Mouse (Mus musculus) liver, embryonic 14.5 days (tissue): ENCODE results near the gene Serpinb6b. TPM values are rescaled to one million over a fixed set of nuclear protein-coding genes. Genes with fewer than 3 reads are reported as not detected.

ENCODE experiments used
- ATAC-seq: fragments of 200-750 bp; cut with Nextera tagmentation; 2 replicates; pipeline ENCODE4 v1.8.0; 2017; ENCODE audit warnings: moderate number of reproducible peaks, mild to moderate bottlenecking, moderate library complexity; ENCODE audit not compliant: insufficient read depth
- DNase-seq, 3 experiments: peaks; one replicate each; pipeline ENCODE4 v3.0.0-alpha.2; 2012 to 2013; ENCODE audit warnings: low read depth in 3 of 3, low spot score in 3 of 3
- H3K27ac ChIP-seq: fragments of 300-500 bp; sonication (generic); 2 replicates; pipeline ENCODE4 v1.5.1; 2014; ENCODE audit warnings: moderate library complexity, mild to moderate bottlenecking, control low read depth, inconsistent platforms
- H3K27me3 ChIP-seq: fragments of 300-500 bp; sonication (generic); 2 replicates; pipeline ENCODE4 v1.6.1; 2014; ENCODE audit warnings: mild to moderate bottlenecking, low read length, moderate library complexity; ENCODE audit not compliant: control insufficient read depth, insufficient read depth
- H3K36me3 ChIP-seq: fragments of 300-500 bp; sonication (generic); replicated peaks from 2 replicates; pipeline ENCODE4 v1.6.1; 2014; ENCODE audit warnings: low read depth; ENCODE audit not compliant: control insufficient read depth, insufficient read depth
- H3K4me1 ChIP-seq, 2 experiments: fragments of 200-500 bp in 1 of 2; fragments of 300-500 bp in 1 of 2; sonication (generic) in 1 of 2; replicated peaks; 2 replicates each; pipeline ENCODE4 v1.6.1; 2012 to 2014; ENCODE audit warnings: antibody characterized with exemption in 1 of 2, inconsistent platforms in 1 of 2, low read length in 1 of 2; ENCODE audit not compliant: control insufficient read depth in 2 of 2, insufficient read depth in 2 of 2
- H3K4me2 ChIP-seq: fragments of 300-500 bp; sonication (generic); 2 replicates; pipeline ENCODE4 v1.6.1; 2014; ENCODE audit warnings: low read depth, mild to moderate bottlenecking, control low read depth, moderate library complexity
- H3K4me3 ChIP-seq, 2 experiments: fragments of 200-500 bp in 1 of 2; fragments of 300-500 bp in 1 of 2; sonication (generic) in 1 of 2; 2 replicates each; pipeline ENCODE4 v1.5.1; 2012 to 2014; ENCODE audit warnings: low read depth in 2 of 2, low read length in 2 of 2, mild to moderate bottlenecking in 2 of 2, control low read depth in 1 of 2, inconsistent platforms in 1 of 2, moderate library complexity in 1 of 2; ENCODE audit not compliant: insufficient read depth in 1 of 2
- H3K9ac ChIP-seq: fragments of 300-500 bp; sonication (generic); replicated peaks from 2 replicates; pipeline ENCODE4 v1.6.1; 2014; ENCODE audit warnings: mild to moderate bottlenecking, control low read depth, moderate library complexity
- H3K9me3 ChIP-seq: fragments of 300-500 bp; sonication (generic); 2 replicates; pipeline ENCODE4 v1.6.1; 2016; ENCODE audit warnings: low read length, mixed read lengths; ENCODE audit not compliant: control insufficient read depth
- CTCF ChIP-seq: IDR thresholded peaks from 2 replicates; pipeline ENCODE4 v1.5.1; 2016; ENCODE audit warnings: antibody characterized with exemption, low read depth, control low read depth
- EP300 ChIP-seq: IDR thresholded peaks from 2 replicates; pipeline ENCODE4 v1.6.1; 2016; ENCODE audit warnings: antibody characterized with exemption, low read depth
- WGBS: fragments of 180-500 bp; shearing (Covaris S2); extraction: QIAGEN DNeasy Blood & Tissue Kit; methylation state at CpG from one replicate; pipeline ENCODE4 v1.1.7; 2014; ENCODE audit not compliant: insufficient replicate concordance; 5-methylcytosine and 5-hydroxymethylcytosine counted together
- polyA plus RNA-seq, 2 experiments: library from polyadenylated mRNA; depleted of rRNA in 1 of 2; stranded (reverse) in 1 of 2; unstranded in 1 of 2; fragments of >200 nt; fragmentation: Nextera tagmentation in 1 of 2; extraction: Ambion mirVana in 1 of 2; gene quantifications; 2 replicates each; pipeline versions ENCODE4 v1.2.1 to v1.2.3; 2012 to 2014

The Serpinb6b gene
- polyA plus RNA-seq, 2 experiments, result 4.2 to 5.5 TPM

- H3K27ac ChIP-seq, result no peak overlapping the region; the same call in 1 of the 2 replicates
- no peak overlapping the region for H3K4me2 ChIP-seq
- WGBS, result 63% methylated on average over 3 of the region's 3 CpGs
- no peaks in the 10 kb centered on the region; the same call in 1 of the 2 replicates for H3K36me3 ChIP-seq
- no peaks in the 10 kb centered on the region for H3K27me3 ChIP-seq
- H3K4me1 ChIP-seq, result peaks cover 30 to 31% of the 10 kb centered on the region in 2 experiments
- no peak overlapping the region for H3K9ac ChIP-seq
- peak in 1 of 3 experiments; percentile 26 for DNase-seq
- H3K4me3 ChIP-seq, result no peak overlapping the region
- H3K9me3 ChIP-seq, result no peaks in the 10 kb centered on the region
- TF ChIP-seq CTCF, result no peak
- TF ChIP-seq EP300, result no peak
- no peak for ATAC-seq
Measured at GRCm38 (mm10) chr13:32974889-32975460, 10.0 kb downstream of the Serpinb6b start.

- H3K4me1 ChIP-seq, result peaks cover 23 to 24% of the 10 kb centered on the region in 2 experiments
- TF ChIP-seq CTCF (no peak), EP300 (no peak)
- H3K36me3 ChIP-seq, result no peaks in the 10 kb centered on the region; the same call in 1 of the 2 replicates
- no peak overlapping the region for H3K4me3 ChIP-seq
- DNase-seq, result no peak
- no peak overlapping the region for H3K27ac ChIP-seq
- no peak overlapping the region for H3K4me2 ChIP-seq
- no peaks in the 10 kb centered on the region for H3K27me3 ChIP-seq
- WGBS, result 51% methylated on average over 2 of the region's 2 CpGs
- H3K9ac ChIP-seq, result no peak overlapping the region
- H3K9me3 ChIP-seq, result no peaks in the 10 kb centered on the region
- ATAC-seq, result no peak
Measured at GRCm38 (mm10) chr13:32975710-32976109, 10.7 kb downstream of the Serpinb6b start.

DNA sequence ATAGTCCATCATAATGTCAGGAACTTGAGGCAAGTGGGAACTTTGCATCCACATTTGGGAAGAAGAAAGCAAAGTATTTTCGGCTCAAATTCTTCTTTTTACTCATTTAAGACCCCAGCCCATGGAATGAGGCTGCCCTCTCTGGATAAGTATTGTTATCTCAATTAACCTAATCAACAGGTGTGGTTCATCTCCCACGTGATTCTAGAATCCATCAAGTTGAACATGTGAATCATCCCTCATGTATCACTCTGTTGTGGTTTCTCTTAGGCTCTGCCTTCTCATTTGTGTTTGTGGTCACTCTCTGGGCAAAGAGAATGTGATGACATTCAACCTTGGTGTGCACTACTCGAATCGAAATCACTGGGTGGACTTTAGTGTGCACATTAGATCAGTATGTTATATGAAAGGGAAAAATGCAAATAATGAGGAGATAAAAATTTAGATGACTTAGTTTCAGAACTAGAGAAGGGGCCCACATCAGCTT is 17.6 kb downstream of the Serpinb6b start:
- no peak for TF ChIP-seq EP300
- no peak overlapping the region for H3K27ac ChIP-seq
- no peak for ATAC-seq
- no peaks in the 10 kb centered on the region for H3K27me3 ChIP-seq
- DNase-seq, result no peak
- peaks cover 5 to 10% of the 10 kb centered on the region in 2 experiments; a peak in 3 of 4 replicates for H3K4me1 ChIP-seq
- H3K4me2 ChIP-seq, result no peak overlapping the region
- no peak overlapping the region for H3K9ac ChIP-seq
- 53% methylated on average over 4 of the region's 4 CpGs for WGBS
- no peaks in the 10 kb centered on the region for H3K9me3 ChIP-seq
- no peak overlapping the region for H3K4me3 ChIP-seq
- H3K36me3 ChIP-seq, result no peaks in the 10 kb centered on the region; the same call in 1 of the 2 replicates

- no peak for ATAC-seq
- no peak overlapping the region for H3K27ac ChIP-seq
Measured at GRCm38 (mm10) chr13:32986256-32986655, 21.2 kb downstream of the Serpinb6b start.

DNA sequence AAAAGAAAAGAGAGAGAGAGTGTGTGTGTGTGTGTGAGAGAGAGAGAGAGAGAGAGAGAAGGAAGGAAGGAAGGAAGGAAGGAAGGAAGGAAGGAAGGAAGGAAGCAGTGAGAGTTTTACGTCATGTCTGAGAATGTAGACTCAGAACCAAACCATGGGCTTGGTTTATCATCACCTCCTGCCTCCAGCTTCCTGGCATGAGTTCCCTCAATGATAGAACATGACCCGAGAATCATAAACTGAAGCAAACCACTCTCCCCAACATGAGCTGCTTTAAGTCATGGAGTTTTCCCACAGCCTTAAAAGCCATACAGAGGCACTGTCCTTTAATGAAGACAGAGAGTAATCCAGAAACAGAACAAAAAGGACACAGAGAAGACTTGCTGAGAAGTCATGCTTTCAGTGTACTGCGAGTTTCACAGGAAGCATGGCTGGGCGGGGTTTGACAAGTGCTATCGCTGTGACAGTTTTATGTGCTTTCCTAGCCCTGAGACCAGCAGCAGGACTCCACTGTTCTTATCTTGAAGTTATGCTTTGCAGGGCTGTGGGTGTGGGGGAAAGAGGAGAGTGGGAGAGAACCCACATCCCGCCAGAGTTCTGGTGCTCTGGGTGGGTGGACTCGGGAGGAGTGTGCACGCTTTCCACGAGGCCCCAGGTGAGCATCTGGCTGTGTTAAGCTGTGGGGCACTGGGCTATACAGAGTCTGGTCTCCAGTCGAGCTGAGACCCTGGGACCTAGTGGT is 28.3 kb downstream of the Serpinb6b start:
- DNase-seq (peak; percentile 81 to 82 (median 82)), ATAC-seq (peak; percentile 98)
- WGBS, result 12% methylated on average over 10 of the region's 10 CpGs
- Histone ChIP-seq H3K36me3 (no peaks in the 10 kb centered on the region), H3K27ac (peak overlapping the region; percentile 99), H3K9me3 (no peaks in the 10 kb centered on the region), H3K27me3 (no peaks in the 10 kb centered on the region), H3K4me3 (peak overlapping the region; percentile 28 to 36), H3K4me2 (peak overlapping the region; percentile 80), H3K9ac (peak overlapping the region; percentile 72), H3K4me1 (peaks cover 25% of the 10 kb centered on the region in 2 experiments)
- TF ChIP-seq CTCF (no peak), EP300 (peak; percentile 74)

More at GRCm38 (mm10) chr13:32986256-32986655, 21.2 kb downstream of the Serpinb6b start:
- no peak overlapping the region for H3K9ac ChIP-seq
- H3K36me3 ChIP-seq, result no peaks in the 10 kb centered on the region
- H3K9me3 ChIP-seq, result no peaks in the 10 kb centered on the region
- no peak overlapping the region for H3K4me2 ChIP-seq
- peaks cover 5 to 10% of the 10 kb centered on the region in 2 experiments; a peak in 3 of 4 replicates for H3K4me1 ChIP-seq
- no peak for DNase-seq
- peak; percentile 52 for TF ChIP-seq EP300
- no peak for TF ChIP-seq CTCF
- no peaks in the 10 kb centered on the region for H3K27me3 ChIP-seq
- H3K4me3 ChIP-seq, result no peak overlapping the region
